Mouse (Mus musculus) embryonic fibroblast, embryonic 13.5 days (primary cell): ENCODE results near the gene Acads.

Experiments
- CTCF ChIP-seq: IDR thresholded peaks from 2 replicates; pipeline ENCODE4 v1.5.1; 2011; ENCODE audit warnings: mild to moderate bottlenecking, control low read depth, low read length, moderate library complexity, borderline replicate concordance; ENCODE audit not compliant: insufficient read depth
- POLR2A ChIP-seq: IDR thresholded peaks from 2 replicates; pipeline ENCODE4 v1.6.1; 2011; ENCODE audit warnings: low read depth, mild to moderate bottlenecking, control low read depth, low read length, moderate library complexity

DNA sequence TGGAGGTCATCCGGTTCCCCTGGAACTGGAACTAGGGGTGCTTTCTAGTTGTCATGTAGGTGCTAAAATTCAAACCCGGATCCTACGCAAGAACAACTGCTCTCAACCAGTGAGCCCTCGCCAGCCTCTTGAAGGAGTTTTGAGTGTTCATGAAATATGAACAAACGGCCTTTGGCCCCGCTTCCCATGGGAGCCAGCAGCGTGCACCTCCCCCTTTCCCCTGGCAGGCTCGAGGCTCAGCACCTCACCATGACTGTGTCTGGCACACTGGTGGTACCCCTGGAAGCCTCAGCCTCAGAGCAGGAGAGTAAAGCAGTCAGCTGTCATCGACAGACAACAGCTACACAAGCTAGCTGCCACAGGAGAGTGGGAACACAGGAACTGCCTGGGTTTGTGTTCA lies 19.2 kb downstream of the Acads start:
- no peak for TF ChIP-seq CTCF
- no peak for TF ChIP-seq POLR2A
